Comparison of ENCODE assay signal across 32 mouse cellular contexts in genomic region chr1:131623644-131624043, GRCm38 (mm10). TPM values are rescaled to one million over a fixed set of nuclear protein-coding genes. Genes with fewer than 3 reads are reported as not detected.
A peak's percentile ranks its signal among the peaks of the same experiment; 100 is the strongest.
DNase-seq lines count a peak whose midpoint lies in the region; ATAC-seq and TF ChIP-seq lines count a peak whose summit lies in the region.
"Had no signal": no experiment of that assay in that cellular context is flagged by ENCODE, and none has a peak within 500 bp of the region (broad histone marks: within the 10 kb centered on the region; RNA-seq: fewer than 3 reads in every experiment).

No protein-coding gene starts in this region.

- H3K9me3 ChIP-seq in heart, embryonic 10.5 days = no peaks in the 10 kb centered on the region
- H3K9me3 ChIP-seq in heart, embryonic 11.5 days (replicated peaks; ENCODE audit: control insufficient read depth, low read length) = 0 out of 2 replicates have a peak, but pooled peaks cover 3% of the 10 kb centered on the region
- H3K9me3 ChIP-seq in liver, embryonic 11.5 days (ENCODE audit: control insufficient read depth, low read length) = no peaks in the 10 kb centered on the region
- H3K9me3 ChIP-seq: forebrain, embryonic 13.5 days; hindbrain, embryonic 13.5 days had no signal

- no peak for TF ChIP-seq CTCF in liver, adult 2 months (IDR thresholded peaks at IDR 0.05; ENCODE audit: low read depth, low read length)

- no peak overlapping the region for H3K9ac ChIP-seq in heart, embryonic 11.5 days (ENCODE audit: low read depth, low read length)
- no peak overlapping the region; the same call in 1 of the 2 replicates for H3K9ac ChIP-seq in liver, adult 2 months (ENCODE audit: low read depth, low read length)
- no peak overlapping the region for H3K9ac ChIP-seq in liver, embryonic 11.5 days (ENCODE audit: low read depth, low read length)
- H3K9ac ChIP-seq: forebrain, embryonic 13.5 days; heart, embryonic 12.5 days; heart, embryonic 15.5 days; hindbrain, embryonic 13.5 days had no signal

- no peaks in the 10 kb centered on the region for H3K79me2 ChIP-seq in liver, adult 2 months (ENCODE audit: control insufficient read depth, insufficient read depth, low read length)

- no peak for ATAC-seq in heart, embryonic 11.5 days (replicated peaks; ENCODE audit: insufficient number of reproducible peaks, low FRiP score, low TSS enrichment)
- no peak for ATAC-seq in liver, embryonic 11.5 days (replicated peaks; ENCODE audit: low FRiP score)
- ATAC-seq: forebrain, embryonic 13.5 days; forebrain, embryonic 16.5 days; hindbrain, embryonic 16.5 days; Patski had no signal

- H3K27ac ChIP-seq in heart, embryonic 10.5 days = peak overlapping the region; percentile 56; the same call in 1 of the 2 replicates
- H3K27ac ChIP-seq in heart, embryonic 11.5 days (ENCODE audit: low read depth, low read length) = no peak overlapping the region
- peak overlapping the region; percentile 61 for H3K27ac ChIP-seq in liver, adult 2 months (replicated peaks; ENCODE audit: insufficient read depth, low read depth, low read length)
- no peak overlapping the region for H3K27ac ChIP-seq in liver, embryonic 11.5 days (ENCODE audit: low read depth, low read length)
- H3K27ac ChIP-seq: forebrain, embryonic 10.5 days; forebrain, embryonic 13.5 days; heart, embryonic 15.5 days; hindbrain, embryonic 10.5 days; hindbrain, embryonic 13.5 days had no signal

- TF ChIP-seq POLR2A in liver, adult 2 months (IDR thresholded peaks at IDR 0.05; ENCODE audit: extremely low read depth, insufficient read depth, low read length) = no peak

- peak; percentile 38 for DNase-seq in heart, embryonic 10.5 days (ENCODE audit: low spot score)
- peak; percentile 85 for DNase-seq in liver, adult 2 months (ENCODE audit: extremely low read depth, low read depth, low spot score)
- DNase-seq in liver, embryonic 11.5 days (ENCODE audit: low spot score) = no peak
- DNase-seq in urinary bladder, adult 18-20 months (ENCODE audit: low spot score in 2 of 2) = peak; percentile 31 to 43
- DNase-seq in urinary bladder, postnatal 25 days (ENCODE audit: low spot score) = no peak
- DNase-seq in urinary bladder, postnatal 36 days (ENCODE audit: low spot score in 2 of 2) = peak; percentile 34 to 53
- DNase-seq: adrenal gland, postnatal 10 days; adrenal gland, postnatal 36 days; B cell, adult 2 months; cerebellum, adult 18-20 months; cerebellum, adult 9-10 months; cerebellum, postnatal 14 days; gastrocnemius, postnatal 14 days; heart, adult 18-20 months; heart, postnatal 10 days; heart, postnatal 36 days had no signal

- no peak overlapping the region for H3K4me3 ChIP-seq in heart, embryonic 10.5 days
- no peak overlapping the region for H3K4me3 ChIP-seq in heart, embryonic 11.5 days (ENCODE audit: low read depth, low read length)
- no peak overlapping the region for H3K4me3 ChIP-seq in liver, adult 2 months (ENCODE audit: insufficient read depth, low read depth, low read length)
- no peak overlapping the region for H3K4me3 ChIP-seq in liver, embryonic 11.5 days (ENCODE audit: low read depth, low read length)
- H3K4me3 ChIP-seq: forebrain, embryonic 10.5 days; forebrain, embryonic 13.5 days; heart, embryonic 12.5 days; heart, embryonic 15.5 days; hindbrain, embryonic 10.5 days; hindbrain, embryonic 13.5 days had no signal

- H3K27me3 ChIP-seq in heart, embryonic 10.5 days (ENCODE audit: insufficient read depth, poor library complexity, severe bottlenecking) = no peaks in the 10 kb centered on the region
- H3K27me3 ChIP-seq in heart, embryonic 11.5 days (ENCODE audit: control insufficient read depth, insufficient read depth, low read length) = no peaks in the 10 kb centered on the region
- no peaks in the 10 kb centered on the region for H3K27me3 ChIP-seq in liver, adult 2 months (ENCODE audit: control insufficient read depth, insufficient read depth, low read length)
- no peaks in the 10 kb centered on the region for H3K27me3 ChIP-seq in liver, embryonic 11.5 days (replicated peaks; ENCODE audit: control insufficient read depth, insufficient read depth, low read length)
- H3K27me3 ChIP-seq: CH12.LX; forebrain, embryonic 13.5 days; heart, embryonic 12.5 days; heart, embryonic 15.5 days; hindbrain, embryonic 13.5 days had no signal

- H3K4me2 ChIP-seq in heart, embryonic 11.5 days = no peak overlapping the region
- no peak overlapping the region for H3K4me2 ChIP-seq in liver, embryonic 11.5 days
- H3K4me2 ChIP-seq: forebrain, embryonic 13.5 days; heart, embryonic 15.5 days; hindbrain, embryonic 13.5 days had no signal

- WGBS in heart, embryonic 10.5 days = 77% methylated on average over 3 of the region's 3 CpGs
- 73% methylated on average over 3 of the region's 3 CpGs for WGBS in heart, embryonic 11.5 days (ENCODE audit: insufficient replicate concordance)
- 38% methylated on average over 3 of the region's 3 CpGs for WGBS in liver, adult 2 months
- WGBS in liver, embryonic 11.5 days = 75% methylated on average over 3 of the region's 3 CpGs

- no peaks in the 10 kb centered on the region for H3K36me3 ChIP-seq in heart, embryonic 10.5 days
- H3K36me3 ChIP-seq in heart, embryonic 11.5 days (ENCODE audit: control insufficient read depth, insufficient read depth, low read length) = no peaks in the 10 kb centered on the region
- no peaks in the 10 kb centered on the region for H3K36me3 ChIP-seq in liver, adult 2 months (ENCODE audit: control insufficient read depth, insufficient read depth, low read length)
- H3K36me3 ChIP-seq in liver, embryonic 11.5 days (ENCODE audit: control insufficient read depth, insufficient read depth, low read length) = no peaks in the 10 kb centered on the region
- H3K36me3 ChIP-seq: forebrain, embryonic 10.5 days; G1E; heart, embryonic 12.5 days; heart, embryonic 15.5 days; hindbrain, embryonic 10.5 days; hindbrain, embryonic 13.5 days had no signal

- H3K4me1 ChIP-seq in heart, embryonic 10.5 days = peaks cover 30% of the 10 kb centered on the region
- peaks cover 12% of the 10 kb centered on the region; the same call in 1 of the 2 replicates for H3K4me1 ChIP-seq in heart, embryonic 11.5 days (ENCODE audit: control insufficient read depth, insufficient read depth, low read length)
- H3K4me1 ChIP-seq in liver, adult 2 months (ENCODE audit: control insufficient read depth, insufficient read depth, low read length) = peaks cover 29% of the 10 kb centered on the region
- no peaks in the 10 kb centered on the region for H3K4me1 ChIP-seq in liver, embryonic 11.5 days (replicated peaks; ENCODE audit: control insufficient read depth, insufficient read depth, low read length)
- H3K4me1 ChIP-seq: forebrain, embryonic 10.5 days; forebrain, embryonic 13.5 days; hindbrain, embryonic 13.5 days had no signal

RNA-seq across cellular contexts. Expression of gene Ctse, which starts 14.5 kb away (rescaled TPM):
- polyA plus RNA-seq in heart, embryonic 10.5 days (2016; fragmentation: Nextera tagmentation; extraction: Ambion mirVana) = 0.07 and 0.21 TPM in 2 replicates
- 0.94 and 0.97 TPM in 2 replicates for polyA plus RNA-seq in heart, embryonic 11.5 days (2014; fragmentation: Nextera tagmentation; extraction: Ambion mirVana)
- total RNA-seq in liver, adult 2 months (2014; rRNA removed) = 0.20 TPM in 1 of 2 replicates, not detected in the other
- polyA plus RNA-seq in liver, adult 2 months (2012; rRNA removed) = 0.11 and 15.8 TPM in 2 replicates
- polyA plus RNA-seq in liver, embryonic 11.5 days (2014; fragmentation: Nextera tagmentation; extraction: Ambion mirVana) = 9.3 and 10.6 TPM in 2 replicates
- polyA plus RNA-seq: forebrain, embryonic 10.5 days; forebrain, embryonic 13.5 days; forebrain, embryonic 16.5 days; hindbrain, embryonic 10.5 days; hindbrain, embryonic 13.5 days; hindbrain, embryonic 16.5 days; Patski had no signal

RNA-seq across cellular contexts. Expression of gene Avpr1b, which starts 24.6 kb away (rescaled TPM):
- polyA plus RNA-seq in heart, embryonic 10.5 days (2016; fragmentation: Nextera tagmentation; extraction: Ambion mirVana) = not detected in 2 replicates
- not detected in 2 replicates for polyA plus RNA-seq in heart, embryonic 11.5 days (2014; fragmentation: Nextera tagmentation; extraction: Ambion mirVana)
- total RNA-seq in liver, adult 2 months (2014; rRNA removed) = not detected in 2 replicates
- polyA plus RNA-seq in liver, adult 2 months (2012; rRNA removed) = not detected in 2 replicates
- not detected in 2 replicates for polyA plus RNA-seq in liver, embryonic 11.5 days (2014; fragmentation: Nextera tagmentation; extraction: Ambion mirVana)
- total RNA-seq: adrenal gland, adult 18-20 months; adrenal gland, postnatal 36 days; gastrocnemius, adult 18-20 months; gastrocnemius, postnatal 14 days; gastrocnemius, postnatal 4 days; heart, adult 18-20 months; heart, postnatal 10 days; heart, postnatal 36 days had no signal
- polyA plus RNA-seq: embryonic facial prominence, embryonic 11.5 days; forebrain, embryonic 10.5 days; forebrain, embryonic 13.5 days; forebrain, embryonic 16.5 days; G1E; heart, embryonic 12.5 days; heart, embryonic 15.5 days; hindbrain, embryonic 10.5 days; hindbrain, embryonic 13.5 days; hindbrain, embryonic 16.5 days; Patski had no signal

Comparison
In these comparisons a context has a peak if more than half of its experiments do, and no peak if none do; other contexts are left out.
1. DNase-seq: peak in heart, embryonic 10.5 days (single experiment), liver, adult 2 months (single experiment), urinary bladder, adult 18-20 months (2 of 2) and urinary bladder, postnatal 36 days (2 of 2); none in liver, embryonic 11.5 days (single experiment) and urinary bladder, postnatal 25 days (single experiment).
2. H3K27ac ChIP-seq: peak in heart, embryonic 10.5 days (single experiment) and liver, adult 2 months (single experiment); none in heart, embryonic 11.5 days (single experiment) and liver, embryonic 11.5 days (single experiment).